Mouse (Mus musculus) neural tube, embryonic 11.5 days (tissue): Measurements from ENCODE around the gene Brpf1. TPM values are rescaled to one million over a fixed set of nuclear protein-coding genes. Genes with fewer than 3 reads are reported as not detected.

Experiments
- ATAC-seq: fragments of 200-750 bp; cut with Nextera tagmentation; 2 replicates; pipeline ENCODE4 v1.8.0; 2017; ENCODE audit warnings: moderate number of reproducible peaks, mild to moderate bottlenecking, moderate TSS enrichment, moderate library complexity; ENCODE audit not compliant: insufficient read depth, low FRiP score, low TSS enrichment
- DNase-seq: peaks from one replicate; pipeline ENCODE4 v3.0.0-alpha.2; 2015; ENCODE audit warnings: low spot score
- H3K27ac ChIP-seq: fragments of 300-500 bp; sonication (generic); 2 replicates; pipeline ENCODE4 v1.5.1; 2014; ENCODE audit warnings: low read depth, mild to moderate bottlenecking, low read length
- H3K27me3 ChIP-seq: fragments of 300-500 bp; sonication (generic); 2 replicates; pipeline ENCODE4 v1.6.1; 2014; ENCODE audit warnings: mild to moderate bottlenecking, low read length, mixed read lengths; ENCODE audit not compliant: control insufficient read depth, insufficient read depth
- H3K36me3 ChIP-seq: fragments of 300-500 bp; sonication (generic); 2 replicates; pipeline ENCODE4 v1.6.1; 2014; ENCODE audit warnings: mild to moderate bottlenecking, low read length, moderate library complexity, mixed read lengths; ENCODE audit not compliant: control insufficient read depth, insufficient read depth
- H3K4me1 ChIP-seq: fragments of 300-500 bp; sonication (generic); 2 replicates; pipeline ENCODE4 v1.6.1; 2014; ENCODE audit warnings: low read length, mixed read lengths; ENCODE audit not compliant: control insufficient read depth, insufficient read depth
- H3K4me2 ChIP-seq: fragments of 300-500 bp; sonication (generic); 2 replicates; pipeline ENCODE4 v1.6.1; 2014; ENCODE audit warnings: low read depth, mild to moderate bottlenecking, moderate library complexity
- H3K4me3 ChIP-seq: fragments of 300-500 bp; sonication (generic); 2 replicates; pipeline ENCODE4 v1.5.1; 2014; ENCODE audit warnings: low read depth, low read length
- H3K9ac ChIP-seq: fragments of 300-500 bp; sonication (generic); 2 replicates; pipeline ENCODE4 v1.6.1; 2014; ENCODE audit warnings: mild to moderate bottlenecking, low read length
- H3K9me3 ChIP-seq: fragments of 300-500 bp; sonication (generic); 2 replicates; pipeline ENCODE4 v1.6.1; 2016; ENCODE audit warnings: low read length; ENCODE audit not compliant: control insufficient read depth
- WGBS: fragments of 180-500 bp; shearing (Covaris S2); extraction: QIAGEN DNeasy Blood & Tissue Kit; methylation state at CpG from one replicate; pipeline ENCODE4 v1.1.7; 2014; 5-methylcytosine and 5-hydroxymethylcytosine counted together
- polyA plus RNA-seq: library from polyadenylated mRNA; unstranded; fragments of >200 nt; fragmentation: Nextera tagmentation; extraction: Ambion mirVana; gene quantifications from 2 replicates; pipeline ENCODE4 v1.2.1, GENCODE M21; 2014

The Brpf1 gene
- polyA plus RNA-seq, 1 experiment from 2014 or later, result 28.4 TPM

DNA sequence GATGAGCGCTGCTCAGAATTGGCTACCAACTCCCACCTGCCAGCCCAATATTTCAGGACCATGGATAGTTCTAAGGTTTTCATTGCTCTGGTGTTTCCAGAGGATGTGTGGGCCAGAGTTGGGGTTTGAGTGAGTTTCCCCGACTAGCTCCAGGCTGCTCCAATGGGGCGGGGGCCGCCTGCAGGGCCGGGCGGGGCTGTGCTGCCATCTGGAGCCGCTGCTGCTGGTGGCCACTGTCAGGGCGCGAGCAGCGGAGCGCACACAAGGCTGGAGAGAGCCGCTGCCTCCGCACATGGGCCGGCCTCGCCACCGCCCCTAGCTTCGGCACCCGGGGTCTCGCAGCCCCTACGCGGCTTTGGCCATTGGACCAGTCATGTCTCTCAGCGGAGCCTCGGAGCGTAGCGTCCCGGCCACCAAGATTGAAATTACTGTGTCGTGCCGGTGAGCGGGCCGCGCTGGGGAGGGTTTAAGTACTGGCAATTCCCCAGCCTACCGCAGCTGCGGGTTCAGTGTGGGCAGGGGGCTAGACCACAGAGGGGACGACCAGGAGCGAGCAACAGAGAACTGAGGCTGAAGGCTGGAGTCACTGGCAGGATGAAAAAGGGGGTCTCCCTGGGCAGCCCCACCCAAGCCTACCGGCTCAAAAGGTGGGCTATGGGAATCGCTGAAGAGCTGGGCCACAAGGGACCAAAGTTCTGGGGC lies 24.7 kb upstream of the Brpf1 start, which contains the start of gene Cpne9:
Gene Cpne9, plus strand, starts transcription at position 207 of the 702 bp plus-strand sequence.
- ATAC-seq (peak; percentile 65), DNase-seq (peak; percentile 70)
- Histone ChIP-seq H3K4me1 (no peaks in the 10 kb centered on the region), H3K4me3 (0 out of 2 replicates have a peak within 1 kb of the TSS, but pooled peaks have one; percentile 3), H3K9me3 (no peaks in the 10 kb centered on the region), H3K9ac (0 out of 2 replicates have a peak within 1 kb of the TSS, but pooled peaks have one; percentile 14), H3K27me3 (peaks cover 26% of the 10 kb centered on the region), H3K4me2 (peak within 1 kb of the TSS; percentile 35), H3K27ac (no peak within 1 kb of the TSS), H3K36me3 (no peaks in the 10 kb centered on the region)
- WGBS, result under 1% methylated on average over 37 of the region's 37 CpGs

GRCm38 (mm10) chr6:113282969-113283368 lies 24.0 kb upstream of the Brpf1 start:
- WGBS, result under 1% methylated on average over 22 of the region's 22 CpGs
- H3K27me3 ChIP-seq, result peaks cover 26% of the 10 kb centered on the region
- H3K27ac ChIP-seq, result no peak overlapping the region
- no peak overlapping the region for H3K4me3 ChIP-seq
- no peaks in the 10 kb centered on the region for H3K9me3 ChIP-seq
- H3K36me3 ChIP-seq, result no peaks in the 10 kb centered on the region
- DNase-seq (no peak), ATAC-seq (0 out of 2 replicates have a peak, but pooled peaks have one; percentile 6)
- 0 out of 2 replicates have a peak overlapping the region, but pooled peaks have one; percentile 19 for H3K4me2 ChIP-seq
- 0 out of 2 replicates have a peak overlapping the region, but pooled peaks have one; percentile 14 for H3K9ac ChIP-seq
- no peaks in the 10 kb centered on the region for H3K4me1 ChIP-seq

- no peak overlapping the region for H3K4me2 ChIP-seq
- no peak for ATAC-seq
- no peak for DNase-seq
- no peaks in the 10 kb centered on the region for H3K9me3 ChIP-seq
- no peaks in the 10 kb centered on the region for H3K4me1 ChIP-seq
- no peak overlapping the region for H3K27ac ChIP-seq
- WGBS, result 9% methylated on average over 6 of the region's 6 CpGs
- no peaks in the 10 kb centered on the region for H3K36me3 ChIP-seq
- H3K9ac ChIP-seq, result no peak overlapping the region
- H3K27me3 ChIP-seq, result peaks cover 26% of the 10 kb centered on the region
- no peak overlapping the region for H3K4me3 ChIP-seq
Measured at GRCm38 (mm10) chr6:113283500-113283899, 23.4 kb upstream of the Brpf1 start.

- Histone ChIP-seq H3K36me3 (no peaks in the 10 kb centered on the region), H3K27me3 (peaks cover 26% of the 10 kb centered on the region)
- no peak for DNase-seq
Measured at GRCm38 (mm10) chr6:113284931-113285330, 22.0 kb upstream of the Brpf1 start.

DNA sequence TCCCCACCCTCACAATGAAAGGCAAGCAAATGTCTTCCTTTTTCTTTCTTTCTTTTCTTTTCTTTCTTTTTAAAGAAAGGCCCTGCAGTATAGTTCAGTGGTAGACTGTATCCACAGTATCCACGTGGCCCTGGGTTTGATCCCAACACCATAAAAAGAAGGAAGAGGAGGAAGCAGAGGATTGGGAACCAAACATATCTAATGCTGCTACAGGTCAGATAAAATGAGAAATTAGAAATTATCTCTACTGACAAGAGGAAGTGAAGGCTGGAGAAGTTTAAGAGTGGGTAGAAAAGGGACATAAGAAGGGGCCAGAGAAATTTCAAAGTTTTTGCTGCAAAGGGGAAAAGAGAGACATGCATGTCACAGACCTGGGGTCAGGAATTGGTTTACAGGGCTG lies 20.6 kb upstream of the Brpf1 start:
- H3K4me2 ChIP-seq, result no peak overlapping the region
- WGBS, result 63% methylated on average over 1 of the region's 1 CpGs
- no peaks in the 10 kb centered on the region for H3K4me1 ChIP-seq
- H3K27ac ChIP-seq, result no peak overlapping the region
- peaks cover 26% of the 10 kb centered on the region for H3K27me3 ChIP-seq
- no peak for DNase-seq
- H3K9me3 ChIP-seq, result no peaks in the 10 kb centered on the region
- no peak overlapping the region for H3K4me3 ChIP-seq
- no peak overlapping the region for H3K9ac ChIP-seq
- H3K36me3 ChIP-seq, result no peaks in the 10 kb centered on the region
- ATAC-seq, result no peak

More at GRCm38 (mm10) chr6:113284931-113285330, 22.0 kb upstream of the Brpf1 start:
- H3K4me2 ChIP-seq, result no peak overlapping the region
- no peak overlapping the region for H3K4me3 ChIP-seq
- no peaks in the 10 kb centered on the region for H3K4me1 ChIP-seq
- H3K9ac ChIP-seq, result no peak overlapping the region
- ATAC-seq, result no peak
- WGBS, result 87% methylated on average over 3 of the region's 3 CpGs
- no peaks in the 10 kb centered on the region for H3K9me3 ChIP-seq
- H3K27ac ChIP-seq, result no peak overlapping the region

- no peak for ATAC-seq
Measured at GRCm38 (mm10) chr6:113287236-113287635, 19.7 kb upstream of the Brpf1 start.

DNA sequence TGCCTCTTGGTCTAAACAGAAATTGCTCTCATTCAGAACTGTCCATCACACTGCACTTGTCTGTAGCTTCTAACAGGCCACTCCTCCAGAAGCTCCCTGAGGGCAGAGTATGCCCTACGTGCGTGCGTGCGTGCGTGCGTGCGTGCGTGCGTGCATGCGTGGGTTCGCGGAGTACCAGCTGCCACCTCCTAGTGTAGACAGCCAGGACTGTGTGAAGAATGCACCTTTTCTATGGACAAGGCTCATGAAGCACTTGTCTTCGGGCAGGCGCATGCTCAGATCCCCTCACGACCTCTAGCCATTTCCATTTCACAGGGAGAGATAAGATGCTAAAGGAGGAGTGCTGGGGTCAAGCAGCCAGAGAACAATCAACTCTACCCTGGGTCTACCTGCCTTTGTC lies 17.6 kb upstream of the Brpf1 start:
- H3K4me3 ChIP-seq, result no peak overlapping the region
- no peak for ATAC-seq
- H3K27me3 ChIP-seq, result no peaks in the 10 kb centered on the region; the same call in 1 of the 2 replicates
- H3K27ac ChIP-seq, result no peak overlapping the region
- no peaks in the 10 kb centered on the region for H3K9me3 ChIP-seq
- no peak overlapping the region for H3K4me2 ChIP-seq
- no peaks in the 10 kb centered on the region for H3K36me3 ChIP-seq
- no peaks in the 10 kb centered on the region for H3K4me1 ChIP-seq
- no peak overlapping the region for H3K9ac ChIP-seq
- DNase-seq, result no peak
- 93% methylated on average over 15 of the region's 15 CpGs for WGBS

More at GRCm38 (mm10) chr6:113287236-113287635, 19.7 kb upstream of the Brpf1 start:
- Histone ChIP-seq H3K4me2 (no peak overlapping the region), H3K4me3 (no peak overlapping the region), H3K27me3 (peaks cover 21% of the 10 kb centered on the region), H3K9me3 (no peaks in the 10 kb centered on the region), H3K36me3 (no peaks in the 10 kb centered on the region), H3K9ac (no peak overlapping the region), H3K4me1 (no peaks in the 10 kb centered on the region), H3K27ac (no peak overlapping the region)
- DNase-seq, result no peak
- WGBS, result 68% methylated on average over 4 of the region's 4 CpGs

DNA sequence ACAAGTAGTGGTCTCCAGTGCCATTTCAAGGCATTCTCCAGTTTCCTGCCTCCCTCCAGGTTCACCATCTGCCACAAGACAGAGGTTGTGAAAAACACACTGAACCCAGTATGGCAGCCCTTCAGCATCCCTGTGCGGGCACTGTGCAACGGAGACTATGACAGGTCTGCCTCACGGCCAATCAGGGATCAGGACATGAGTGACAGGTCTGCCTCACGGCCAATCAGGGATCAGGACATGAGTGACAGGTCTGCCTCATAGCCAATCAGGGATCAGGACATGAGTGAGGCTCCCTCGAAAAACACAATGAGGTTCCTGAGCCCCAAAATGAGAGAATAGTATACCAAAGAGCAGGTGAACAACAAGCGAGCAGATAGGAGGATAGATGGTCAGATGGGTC lies 16.6 kb upstream of the Brpf1 start:
- WGBS, result 68% methylated on average over 6 of the region's 6 CpGs

DNA sequence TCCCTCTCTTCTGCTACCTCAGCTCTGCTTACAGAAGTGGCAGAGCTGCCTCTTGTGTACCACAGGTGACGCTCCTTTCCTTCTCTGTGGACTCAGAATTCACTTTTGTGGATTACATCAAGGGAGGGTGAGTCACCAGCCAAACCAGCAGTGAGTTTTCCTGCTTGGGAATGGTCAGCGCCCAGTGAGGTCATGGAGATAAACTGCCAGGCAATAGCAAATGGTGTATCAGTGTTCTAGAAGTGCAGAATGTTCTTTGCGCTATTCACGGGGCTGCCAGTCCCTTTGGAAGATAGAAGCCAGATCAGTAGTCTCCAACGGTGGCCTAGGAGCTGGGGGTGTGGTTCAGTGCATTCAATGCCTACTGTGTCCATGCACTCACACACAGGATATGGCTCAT lies 14.0 kb upstream of the Brpf1 start:
- no peak for ATAC-seq
- no peaks in the 10 kb centered on the region for H3K9me3 ChIP-seq
- H3K9ac ChIP-seq, result no peak overlapping the region
- H3K4me3 ChIP-seq, result no peak overlapping the region
- no peak for DNase-seq
- H3K4me2 ChIP-seq, result no peak overlapping the region
- H3K27ac ChIP-seq, result no peak overlapping the region
- no peaks in the 10 kb centered on the region for H3K4me1 ChIP-seq
- no peaks in the 10 kb centered on the region for H3K27me3 ChIP-seq
- no peaks in the 10 kb centered on the region for H3K36me3 ChIP-seq
- 79% methylated on average over 5 of the region's 5 CpGs for WGBS

More for the DNA sequence above, 16.6 kb upstream of the Brpf1 start:
- H3K36me3 ChIP-seq, result no peaks in the 10 kb centered on the region
- no peaks in the 10 kb centered on the region for H3K9me3 ChIP-seq
- H3K4me1 ChIP-seq, result no peaks in the 10 kb centered on the region
- H3K4me3 ChIP-seq, result no peak overlapping the region
- no peak overlapping the region for H3K4me2 ChIP-seq
- no peak for DNase-seq
- no peak overlapping the region for H3K27ac ChIP-seq
- no peaks in the 10 kb centered on the region for H3K27me3 ChIP-seq
- no peak overlapping the region for H3K9ac ChIP-seq
- ATAC-seq, result no peak
